Mouse (Mus musculus) liver, postnatal 0 days (tissue): Measurements from ENCODE around the gene Gpd2. TPM values are rescaled to one million over a fixed set of nuclear protein-coding genes. Genes with fewer than 3 reads are reported as not detected.

Experiments used
- ATAC-seq: fragments of 200-750 bp; cut with Nextera tagmentation; 2 replicates; pipeline ENCODE4 v1.8.0; 2017; ENCODE audit warnings: mild to moderate bottlenecking, moderate library complexity
- DNase-seq: peaks from one replicate; pipeline ENCODE4 v3.0.0-alpha.2; 2016
- H3K27ac ChIP-seq: fragments of 300-500 bp; sonication (generic); 2 replicates; pipeline ENCODE4 v1.5.1; 2014; ENCODE audit warnings: antibody characterized with exemption, moderate library complexity, mild to moderate bottlenecking, low read depth
- H3K27me3 ChIP-seq: fragments of 300-500 bp; sonication (generic); 2 replicates; pipeline ENCODE4 v1.6.1; 2014; ENCODE audit warnings: low read length, control low read depth, mixed read lengths; ENCODE audit not compliant: insufficient read depth
- H3K36me3 ChIP-seq: fragments of 300-500 bp; sonication (generic); replicated peaks from 2 replicates; pipeline ENCODE4 v1.6.1; 2014; ENCODE audit warnings: mild to moderate bottlenecking, control low read depth, low read length, moderate library complexity, mixed read lengths; ENCODE audit not compliant: insufficient read depth
- H3K4me1 ChIP-seq: fragments of 300-500 bp; sonication (generic); 2 replicates; pipeline ENCODE4 v1.6.1; 2014; ENCODE audit warnings: antibody characterized with exemption, mild to moderate bottlenecking, control low read depth; ENCODE audit not compliant: insufficient read depth
- H3K4me2 ChIP-seq: fragments of 300-500 bp; sonication (generic); 2 replicates; pipeline ENCODE4 v1.6.1; 2014; ENCODE audit warnings: low read depth, mild to moderate bottlenecking, low read length, moderate library complexity, mixed read lengths
- H3K4me3 ChIP-seq: fragments of 300-500 bp; sonication (generic); 2 replicates; pipeline ENCODE4 v1.5.1; 2014; ENCODE audit warnings: low read depth, low read length
- H3K9ac ChIP-seq: fragments of 300-500 bp; sonication (generic); replicated peaks from 2 replicates; pipeline ENCODE4 v1.6.1; 2014; ENCODE audit warnings: mild to moderate bottlenecking, moderate library complexity
- H3K9me3 ChIP-seq: fragments of 300-500 bp; sonication (generic); 2 replicates; pipeline ENCODE4 v1.6.1; 2016; ENCODE audit warnings: mild to moderate bottlenecking, control low read depth, low read length, mixed read lengths
- CTCF ChIP-seq: sonication (generic); IDR thresholded peaks from 2 replicates; pipeline ENCODE4 v1.5.1; 2016; ENCODE audit warnings: antibody characterized with exemption, low read depth
- EP300 ChIP-seq: IDR thresholded peaks from 2 replicates; pipeline ENCODE4 v1.6.1; 2016; ENCODE audit warnings: antibody characterized with exemption, low read depth, mild to moderate bottlenecking
- WGBS: fragments of 180-500 bp; shearing (Covaris S2); extraction: QIAGEN DNeasy Blood & Tissue Kit; methylation state at CpG from one replicate; pipeline ENCODE4 v1.1.7; 2014; ENCODE audit not compliant: insufficient replicate concordance; 5-methylcytosine and 5-hydroxymethylcytosine counted together
- polyA plus RNA-seq: library from polyadenylated mRNA; unstranded; fragments of >200 nt; fragmentation: Nextera tagmentation; extraction: Ambion mirVana; gene quantifications from 2 replicates; pipeline ENCODE4 v1.2.1, GENCODE M21; 2015

Gene Gpd2
- polyA plus RNA-seq, 1 experiment from 2014 or later = 29.7 TPM

- Histone ChIP-seq H3K27me3 (no peaks in the 10 kb centered on the region), H3K36me3 (no peaks in the 10 kb centered on the region), H3K4me3 (no peak overlapping the region), H3K9ac (no peak overlapping the region), H3K4me2 (no peak overlapping the region), H3K9me3 (no peaks in the 10 kb centered on the region), H3K4me1 (no peaks in the 10 kb centered on the region), H3K27ac (no peak overlapping the region)
- 82% methylated on average over 4 of the region's 4 CpGs for WGBS
- no peak for DNase-seq
- ATAC-seq = no peak
- TF ChIP-seq CTCF (no peak), EP300 (no peak)
Measured at GRCm38 (mm10) chr2:57266679-57267393, 29.4 kb downstream of the Gpd2 start.

DNA sequence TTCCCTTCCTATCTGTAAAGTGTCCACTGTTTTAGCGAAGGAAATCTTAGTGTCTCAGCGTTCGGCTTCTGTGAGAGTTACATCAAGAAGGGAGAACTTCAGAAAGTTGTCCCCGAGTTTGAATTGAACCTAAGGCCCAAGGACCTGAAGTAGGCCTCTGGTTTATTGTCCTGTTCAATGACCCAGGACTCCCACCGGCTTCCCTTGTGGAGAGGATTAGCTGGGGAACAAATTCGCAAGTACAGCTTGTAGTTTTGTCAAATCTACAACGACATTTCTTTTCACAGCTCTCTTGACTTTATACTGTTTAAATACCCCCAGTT, 29.9 kb downstream of the Gpd2 start:
- ATAC-seq (no peak), DNase-seq (no peak)
- Histone ChIP-seq H3K4me2 (no peak overlapping the region), H3K9ac (no peak overlapping the region), H3K27ac (no peak overlapping the region), H3K9me3 (no peaks in the 10 kb centered on the region), H3K36me3 (no peaks in the 10 kb centered on the region), H3K4me1 (no peaks in the 10 kb centered on the region), H3K4me3 (no peak overlapping the region), H3K27me3 (no peaks in the 10 kb centered on the region)
- no peak for TF ChIP-seq CTCF
- no peak for TF ChIP-seq EP300
- WGBS = 59% methylated on average over 7 of the region's 7 CpGs

DNA sequence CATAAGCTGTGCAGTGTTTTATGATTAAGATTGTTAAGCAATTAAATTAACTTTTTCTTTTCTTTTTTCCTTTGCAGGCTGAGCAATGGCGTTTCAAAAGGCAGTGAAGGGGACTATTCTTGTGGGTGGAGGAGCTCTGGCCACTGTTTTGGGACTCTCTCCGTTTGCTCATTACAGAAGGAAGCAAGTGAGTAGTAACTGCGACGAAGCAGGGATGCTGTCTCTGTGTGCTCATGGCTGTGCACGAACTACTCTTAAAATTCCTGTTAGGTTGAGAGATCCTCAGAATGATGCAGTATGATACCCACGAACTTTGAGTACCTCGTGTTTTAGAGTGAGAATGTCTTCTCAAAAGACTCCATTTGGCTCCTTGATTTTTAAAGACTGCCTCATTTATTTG, 30.5 kb downstream of the Gpd2 start:
- DNase-seq (no peak), ATAC-seq (no peak)
- Histone ChIP-seq H3K4me1 (no peaks in the 10 kb centered on the region), H3K9ac (no peak overlapping the region), H3K27me3 (no peaks in the 10 kb centered on the region), H3K27ac (no peak overlapping the region), H3K9me3 (no peaks in the 10 kb centered on the region), H3K4me3 (no peak overlapping the region), H3K4me2 (no peak overlapping the region), H3K36me3 (no peaks in the 10 kb centered on the region)
- WGBS = 79% methylated on average over 7 of the region's 7 CpGs
- TF ChIP-seq CTCF = no peak

GRCm38 (mm10) chr2:57268839-57269238, 31.4 kb downstream of the Gpd2 start:
- Histone ChIP-seq H3K4me2 (no peak overlapping the region), H3K36me3 (no peaks in the 10 kb centered on the region), H3K9me3 (no peaks in the 10 kb centered on the region), H3K4me3 (no peak overlapping the region), H3K9ac (no peak overlapping the region), H3K27ac (no peak overlapping the region), H3K27me3 (no peaks in the 10 kb centered on the region), H3K4me1 (no peaks in the 10 kb centered on the region)
- TF ChIP-seq CTCF = no peak
- no peak for TF ChIP-seq EP300
- WGBS = 57% methylated on average over 3 of the region's 3 CpGs
- no peak for ATAC-seq
- DNase-seq = no peak

DNA sequence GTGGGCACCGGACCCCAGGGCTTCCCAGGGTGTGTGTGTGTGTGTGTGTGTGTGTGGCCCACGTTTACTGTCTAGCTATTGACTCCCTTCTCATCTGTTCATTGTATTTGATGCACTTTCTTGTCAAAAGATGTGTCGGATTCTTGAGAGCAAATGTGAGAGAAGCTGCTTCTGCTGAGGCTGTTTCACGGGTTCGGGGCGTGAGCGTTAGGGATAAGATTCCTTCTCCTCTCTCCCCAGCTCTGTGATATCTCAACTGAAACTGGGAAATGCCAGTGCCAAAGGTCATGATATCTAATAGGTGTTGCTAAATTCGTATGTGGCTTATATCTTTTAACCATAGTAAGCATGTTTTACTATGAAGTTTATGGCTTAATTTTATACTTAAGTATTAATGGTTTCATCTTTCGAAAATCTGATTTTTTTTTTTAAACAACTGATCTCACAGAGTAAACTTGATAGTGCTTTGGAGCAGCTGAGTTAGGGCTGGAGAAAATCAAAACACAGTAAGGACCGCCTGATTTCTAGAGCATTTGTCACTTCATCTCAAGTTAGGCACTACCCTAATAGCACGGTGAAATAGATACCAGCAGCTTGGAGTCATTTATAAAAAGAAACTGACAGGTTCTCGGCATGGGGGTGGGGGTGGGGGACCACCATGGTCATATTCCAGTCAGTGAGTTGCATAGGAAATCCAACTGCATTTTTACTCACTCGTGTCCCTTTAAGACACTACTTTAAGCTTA, 32.4 kb downstream of the Gpd2 start:
- 82% methylated on average over 13 of the region's 13 CpGs for WGBS
- Histone ChIP-seq H3K9me3 (no peaks in the 10 kb centered on the region), H3K4me1 (no peaks in the 10 kb centered on the region), H3K36me3 (no peaks in the 10 kb centered on the region), H3K4me3 (no peak overlapping the region), H3K27ac (no peak overlapping the region), H3K27me3 (no peaks in the 10 kb centered on the region), H3K4me2 (no peak overlapping the region), H3K9ac (no peak overlapping the region)
- no peak for DNase-seq
- TF ChIP-seq EP300 = no peak
- TF ChIP-seq CTCF = no peak
- no peak for ATAC-seq

DNA sequence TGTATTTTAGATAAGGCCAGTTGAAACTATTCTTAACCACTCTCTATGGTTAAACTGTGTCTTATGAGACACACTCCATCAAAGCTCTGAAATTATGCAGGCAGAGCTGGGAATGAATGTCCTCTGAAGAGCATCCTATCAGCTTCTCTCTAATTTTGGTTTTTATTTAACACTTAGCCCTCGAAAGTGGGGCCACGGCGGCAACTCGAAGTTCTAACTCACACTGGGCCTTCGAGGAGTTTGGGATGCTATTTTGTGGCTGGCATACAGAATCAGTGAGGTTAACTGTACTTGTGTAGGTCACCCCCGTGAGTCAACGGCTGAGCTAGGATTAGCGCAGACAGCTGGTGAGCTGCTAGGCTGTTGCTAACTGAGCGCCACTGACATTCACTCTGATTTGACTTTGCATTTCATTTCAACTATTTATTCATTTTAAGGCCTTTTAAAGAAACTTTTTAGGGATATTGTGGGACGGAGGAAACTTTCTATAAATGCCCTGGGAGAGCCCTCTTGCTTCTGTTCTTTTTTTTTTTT, 42.8 kb downstream of the Gpd2 start:
- Histone ChIP-seq H3K9me3 (no peaks in the 10 kb centered on the region), H3K36me3 (no peaks in the 10 kb centered on the region), H3K4me3 (no peak overlapping the region), H3K27ac (no peak overlapping the region), H3K9ac (no peak overlapping the region), H3K4me2 (no peak overlapping the region), H3K4me1 (no peaks in the 10 kb centered on the region), H3K27me3 (no peaks in the 10 kb centered on the region)
- DNase-seq (no peak), ATAC-seq (no peak)
- TF ChIP-seq EP300 (no peak), CTCF (no peak)
- 87% methylated on average over 10 of the region's 10 CpGs for WGBS
